Mouse (Mus musculus) forebrain, embryonic 12.5 days (tissue): ENCODE measurements at regions not wholly inside any gene's neighbourhood (a gene's known extent, or its start where the extent isn't known, plus 50 kb on each side); places are given as distances from the start of the nearest gene placed in this dataset.

Experiments
- ATAC-seq: fragments of 200-750 bp; cut with Nextera tagmentation; 2 replicates; pipeline ENCODE4 v1.8.0; 2017; ENCODE audit warnings: moderate TSS enrichment; ENCODE audit not compliant: low FRiP score
- H3K27ac ChIP-seq: fragments of 300-500 bp; sonication (generic); 2 replicates; pipeline ENCODE4 v1.5.1; 2016; ENCODE audit warnings: mild to moderate bottlenecking
- H3K27me3 ChIP-seq: fragments of 300-500 bp; sonication (generic); 2 replicates; pipeline ENCODE4 v1.6.1; 2016; ENCODE audit warnings: mild to moderate bottlenecking
- H3K36me3 ChIP-seq: fragments of 300-500 bp; sonication (generic); replicated peaks from 2 replicates; pipeline ENCODE4 v1.6.1; 2016; ENCODE audit warnings: mild to moderate bottlenecking
- H3K4me1 ChIP-seq: fragments of 300-500 bp; sonication (generic); 2 replicates; pipeline ENCODE4 v1.6.1; 2016
- H3K4me2 ChIP-seq: fragments of 300-500 bp; sonication (generic); 2 replicates; pipeline ENCODE4 v1.6.1; 2016; ENCODE audit warnings: mild to moderate bottlenecking, moderate library complexity
- H3K4me3 ChIP-seq: fragments of 300-500 bp; sonication (generic); replicated peaks from 2 replicates; pipeline ENCODE4 v1.5.1; 2016; ENCODE audit warnings: mild to moderate bottlenecking
- H3K9ac ChIP-seq: fragments of 300-500 bp; sonication (generic); 2 replicates; pipeline ENCODE4 v1.6.1; 2016; ENCODE audit warnings: mild to moderate bottlenecking
- H3K9me3 ChIP-seq: fragments of 300-500 bp; sonication (generic); 2 replicates; pipeline ENCODE4 v1.6.1; 2016
- WGBS: fragments of 180-500 bp; shearing (Covaris S2); methylation state at CpG from one replicate; pipeline ENCODE4 v1.1.7; 2016; 5-methylcytosine and 5-hydroxymethylcytosine counted together

- WGBS, result 88% methylated on average over 3 of the region's 3 CpGs
These were observed 67.5 kb downstream of the Lmo4 start for GRCm38 (mm10) chr3:144137483-144137882.

GRCm38 (mm10) chr3:144136432-144136831, 68.6 kb downstream of the Lmo4 start:
- H3K9ac ChIP-seq, result no peak overlapping the region
- WGBS, result 62% methylated on average over 2 of the region's 2 CpGs
- H3K4me2 ChIP-seq, result no peak overlapping the region
- no peak overlapping the region for H3K27ac ChIP-seq
- no peaks in the 10 kb centered on the region for H3K27me3 ChIP-seq
- no peak for ATAC-seq
- H3K9me3 ChIP-seq, result no peaks in the 10 kb centered on the region
- no peaks in the 10 kb centered on the region for H3K36me3 ChIP-seq
- H3K4me3 ChIP-seq, result no peak overlapping the region
- H3K4me1 ChIP-seq, result no peaks in the 10 kb centered on the region

More at GRCm38 (mm10) chr3:144137483-144137882, 67.5 kb downstream of the Lmo4 start:
- no peak overlapping the region for H3K9ac ChIP-seq
- H3K9me3 ChIP-seq, result no peaks in the 10 kb centered on the region
- H3K4me2 ChIP-seq, result no peak overlapping the region
- no peaks in the 10 kb centered on the region for H3K4me1 ChIP-seq
- H3K36me3 ChIP-seq, result no peaks in the 10 kb centered on the region
- ATAC-seq, result no peak
- H3K27me3 ChIP-seq, result no peaks in the 10 kb centered on the region
- no peak overlapping the region for H3K4me3 ChIP-seq
- H3K27ac ChIP-seq, result no peak overlapping the region

- 96% methylated on average over 6 of the region's 6 CpGs for WGBS
- Histone ChIP-seq H3K36me3 (no peaks in the 10 kb centered on the region), H3K4me2 (no peak overlapping the region), H3K9ac (no peak overlapping the region), H3K27me3 (no peaks in the 10 kb centered on the region), H3K4me1 (no peaks in the 10 kb centered on the region), H3K4me3 (no peak overlapping the region), H3K9me3 (no peaks in the 10 kb centered on the region), H3K27ac (no peak overlapping the region)
- no peak for ATAC-seq
These were observed 69.4 kb downstream of the Lmo4 start for GRCm38 (mm10) chr3:144135646-144136045.

GRCm38 (mm10) chr3:144128042-144128441, 77.0 kb downstream of the Lmo4 start:
- no peaks in the 10 kb centered on the region for H3K4me1 ChIP-seq
- H3K27ac ChIP-seq, result no peak overlapping the region
- ATAC-seq, result no peak
- 96% methylated on average over 4 of the region's 4 CpGs for WGBS
- H3K9ac ChIP-seq, result no peak overlapping the region
- H3K9me3 ChIP-seq, result no peaks in the 10 kb centered on the region
- no peak overlapping the region for H3K4me3 ChIP-seq
- H3K27me3 ChIP-seq, result 0 out of 2 replicates have a peak, but pooled peaks cover 18% of the 10 kb centered on the region
- no peaks in the 10 kb centered on the region for H3K36me3 ChIP-seq
- H3K4me2 ChIP-seq, result no peak overlapping the region

GRCm38 (mm10) chr3:144124353-144124752, 80.7 kb downstream of the Lmo4 start:
- Histone ChIP-seq H3K27me3 (0 out of 2 replicates have a peak, but pooled peaks cover 16% of the 10 kb centered on the region), H3K9me3 (no peaks in the 10 kb centered on the region), H3K4me2 (no peak overlapping the region), H3K36me3 (no peaks in the 10 kb centered on the region), H3K27ac (no peak overlapping the region), H3K4me1 (no peaks in the 10 kb centered on the region), H3K9ac (no peak overlapping the region), H3K4me3 (no peak overlapping the region)
- ATAC-seq, result peak; percentile 58; the same call in 1 of the 2 replicates
- 47% methylated on average over 4 of the region's 4 CpGs for WGBS

- H3K9me3 ChIP-seq, result no peaks in the 10 kb centered on the region
- H3K27ac ChIP-seq, result no peak overlapping the region
- 0 out of 2 replicates have a peak, but pooled peaks cover 9% of the 10 kb centered on the region for H3K27me3 ChIP-seq
- WGBS, result 87% methylated on average over 6 of the region's 6 CpGs
- no peak overlapping the region for H3K4me2 ChIP-seq
- ATAC-seq, result no peak
- no peak overlapping the region for H3K4me3 ChIP-seq
- H3K4me1 ChIP-seq, result no peaks in the 10 kb centered on the region
- H3K36me3 ChIP-seq, result no peaks in the 10 kb centered on the region
- H3K9ac ChIP-seq, result no peak overlapping the region
These were observed 81.5 kb downstream of the Lmo4 start for GRCm38 (mm10) chr3:144123361-144124072.

GRCm38 (mm10) chr3:144119076-144119475, 85.9 kb downstream of the Lmo4 start:
- Histone ChIP-seq H3K4me2 (no peak overlapping the region), H3K4me1 (no peaks in the 10 kb centered on the region), H3K27me3 (0 out of 2 replicates have a peak, but pooled peaks cover 4% of the 10 kb centered on the region), H3K36me3 (no peaks in the 10 kb centered on the region), H3K9me3 (no peaks in the 10 kb centered on the region), H3K4me3 (no peak overlapping the region), H3K27ac (no peak overlapping the region), H3K9ac (no peak overlapping the region)
- 79% methylated on average over 3 of the region's 3 CpGs for WGBS
- no peak for ATAC-seq

GRCm38 (mm10) chr3:144113672-144114645, 91.1 kb downstream of the Lmo4 start:
- H3K27me3 ChIP-seq, result no peaks in the 10 kb centered on the region
- H3K27ac ChIP-seq, result no peak overlapping the region
- no peaks in the 10 kb centered on the region for H3K9me3 ChIP-seq
- no peak overlapping the region for H3K9ac ChIP-seq
- no peaks in the 10 kb centered on the region for H3K4me1 ChIP-seq
- H3K4me2 ChIP-seq, result no peak overlapping the region
- no peak overlapping the region for H3K4me3 ChIP-seq
- WGBS, result 90% methylated on average over 11 of the region's 11 CpGs
- ATAC-seq, result no peak
- no peaks in the 10 kb centered on the region for H3K36me3 ChIP-seq

GRCm38 (mm10) chr3:144110331-144111080, 94.5 kb downstream of the Lmo4 start:
- WGBS, result 90% methylated on average over 5 of the region's 5 CpGs
- Histone ChIP-seq H3K9me3 (no peaks in the 10 kb centered on the region), H3K4me3 (no peak overlapping the region), H3K9ac (no peak overlapping the region), H3K36me3 (no peaks in the 10 kb centered on the region), H3K4me2 (no peak overlapping the region), H3K27me3 (no peaks in the 10 kb centered on the region), H3K27ac (no peak overlapping the region), H3K4me1 (peaks cover 19% of the 10 kb centered on the region; the same call in 1 of the 2 replicates)
- no peak for ATAC-seq

GRCm38 (mm10) chr3:144109769-144110168, 95.3 kb downstream of the Lmo4 start:
- ATAC-seq, result no peak
- H3K27ac ChIP-seq, result no peak overlapping the region
- no peak overlapping the region for H3K9ac ChIP-seq
- H3K4me2 ChIP-seq, result no peak overlapping the region
- 79% methylated on average over 2 of the region's 2 CpGs for WGBS
- H3K4me3 ChIP-seq, result no peak overlapping the region
- H3K36me3 ChIP-seq, result no peaks in the 10 kb centered on the region
- H3K27me3 ChIP-seq, result no peaks in the 10 kb centered on the region
- H3K9me3 ChIP-seq, result no peaks in the 10 kb centered on the region
- H3K4me1 ChIP-seq, result peaks cover 19% of the 10 kb centered on the region; the same call in 1 of the 2 replicates

GRCm38 (mm10) chr3:144108310-144108709, 96.7 kb downstream of the Lmo4 start:
- no peak for ATAC-seq
- Histone ChIP-seq H3K27me3 (no peaks in the 10 kb centered on the region; the same call in 1 of the 2 replicates), H3K36me3 (no peaks in the 10 kb centered on the region), H3K9ac (no peak overlapping the region), H3K27ac (no peak overlapping the region), H3K4me2 (no peak overlapping the region), H3K4me3 (no peak overlapping the region), H3K9me3 (no peaks in the 10 kb centered on the region), H3K4me1 (peaks cover 19% of the 10 kb centered on the region; the same call in 1 of the 2 replicates)
- WGBS, result 75% methylated on average over 6 of the region's 6 CpGs

GRCm38 (mm10) chr3:144107664-144108063, 97.4 kb downstream of the Lmo4 start:
- Histone ChIP-seq H3K4me1 (peaks cover 19% of the 10 kb centered on the region; the same call in 1 of the 2 replicates), H3K27me3 (no peaks in the 10 kb centered on the region; the same call in 1 of the 2 replicates), H3K9ac (no peak overlapping the region), H3K4me3 (no peak overlapping the region), H3K27ac (peak overlapping the region; percentile 16; the same call in 1 of the 2 replicates), H3K4me2 (no peak overlapping the region), H3K9me3 (no peaks in the 10 kb centered on the region), H3K36me3 (no peaks in the 10 kb centered on the region)
- peak; percentile 57; the same call in 1 of the 2 replicates for ATAC-seq
- WGBS, result 30% methylated on average over 7 of the region's 7 CpGs
